Mouse (Mus musculus) liver, embryonic 16.5 days (tissue): ENCODE data around the gene Pex1. TPM values are rescaled to one million over a fixed set of nuclear protein-coding genes. Genes with fewer than 3 reads are reported as not detected.
A peak's percentile ranks its signal among the peaks of the same experiment; 100 is the strongest.
"Not testable (repeated sequence)": the region's sequence is repeated elsewhere in the genome, so short reads cannot be mapped to it uniquely, and the experiment has no call there.

ENCODE experiments used
- ATAC-seq: fragments of 200-750 bp; cut with Nextera tagmentation; 2 replicates; pipeline ENCODE4 v1.8.0; 2017; ENCODE audit warnings: low read depth, mild to moderate bottlenecking, moderate number of reproducible peaks, moderate library complexity
- H3K27ac ChIP-seq: fragments of 300-500 bp; sonication (generic); 2 replicates; pipeline ENCODE4 v1.5.1; 2014; ENCODE audit warnings: mild to moderate bottlenecking, low read length
- H3K27me3 ChIP-seq: fragments of 300-500 bp; sonication (generic); 2 replicates; pipeline ENCODE4 v1.6.1; 2014; ENCODE audit warnings: low read depth, low read length, mixed read lengths; ENCODE audit not compliant: control insufficient read depth, insufficient read depth
- H3K36me3 ChIP-seq: fragments of 300-500 bp; sonication (generic); 2 replicates; pipeline ENCODE4 v1.6.1; 2014; ENCODE audit warnings: mild to moderate bottlenecking; ENCODE audit not compliant: control insufficient read depth, insufficient read depth
- H3K4me1 ChIP-seq: fragments of 300-500 bp; sonication (generic); 2 replicates; pipeline ENCODE4 v1.6.1; 2014; ENCODE audit warnings: low read depth, low read length, mixed read lengths; ENCODE audit not compliant: control insufficient read depth
- H3K4me2 ChIP-seq: fragments of 300-500 bp; sonication (generic); 2 replicates; pipeline ENCODE4 v1.6.1; 2014; ENCODE audit warnings: low read depth, low read length, mixed read lengths
- H3K4me3 ChIP-seq: fragments of 300-500 bp; sonication (generic); 2 replicates; pipeline ENCODE4 v1.5.1; 2014; ENCODE audit warnings: low read depth, mild to moderate bottlenecking, low read length
- H3K9ac ChIP-seq: fragments of 300-500 bp; sonication (generic); 2 replicates; pipeline ENCODE4 v1.6.1; 2014; ENCODE audit warnings: low read depth, low read length
- H3K9me3 ChIP-seq: fragments of 300-500 bp; sonication (generic); replicated peaks from 2 replicates; pipeline ENCODE4 v1.6.1; 2016; ENCODE audit warnings: low read length; ENCODE audit not compliant: control insufficient read depth
- WGBS: fragments of 180-500 bp; shearing (Covaris S2); extraction: QIAGEN DNeasy Blood & Tissue Kit; methylation state at CpG from one replicate; pipeline ENCODE4 v1.1.7; 2014; ENCODE audit not compliant: insufficient replicate concordance; 5-methylcytosine and 5-hydroxymethylcytosine counted together
- polyA plus RNA-seq: library from polyadenylated mRNA; unstranded; fragments of >200 nt; fragmentation: Nextera tagmentation; extraction: Ambion mirVana; gene quantifications from 2 replicates; pipeline ENCODE4 v1.2.1, GENCODE M21; 2015

Pex1 gene
- polyA plus RNA-seq, 1 experiment from 2014 or later, result 5.6 TPM

- Histone ChIP-seq H3K27me3 (no peaks in the 10 kb centered on the region), H3K9me3 (no peaks in the 10 kb centered on the region), H3K4me2 (peak overlapping the region; percentile 83), H3K36me3 (no peaks in the 10 kb centered on the region), H3K27ac (no peak overlapping the region), H3K4me3 (peak overlapping the region; percentile 78; the same call in 1 of the 2 replicates), H3K4me1 (peaks cover 12% of the 10 kb centered on the region), H3K9ac (no peak overlapping the region)
- ATAC-seq, result no peak
Measured at GRCm38 (mm10) chr5:3597171-3597570, 1.3 kb downstream of the Pex1 start.

DNA sequence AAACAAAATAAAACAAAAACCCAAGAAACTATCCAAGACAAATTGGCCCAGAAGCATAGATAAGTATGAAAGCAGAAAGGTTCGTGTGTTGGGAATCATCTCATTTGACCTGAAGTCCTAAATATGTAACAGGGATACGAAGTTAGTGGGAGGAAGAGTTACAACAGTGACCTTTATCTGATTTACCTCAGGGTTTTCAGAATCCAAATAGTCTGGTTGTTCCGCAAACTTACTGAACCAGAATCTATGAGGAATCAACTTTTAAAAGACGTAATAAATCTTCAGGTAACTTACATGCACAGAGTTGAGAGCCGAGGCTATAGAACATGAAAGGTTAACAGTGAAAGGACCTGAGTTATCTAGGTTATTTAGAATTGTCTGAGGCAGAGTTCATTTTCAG is 2.9 kb downstream of the Pex1 start:
- no peak overlapping the region for H3K27ac ChIP-seq
- H3K9ac ChIP-seq, result no peak overlapping the region
- H3K4me3 ChIP-seq, result no peak overlapping the region
- 76% methylated on average over 5 of the region's 5 CpGs for WGBS
- H3K4me1 ChIP-seq, result peaks cover 12% of the 10 kb centered on the region
- ATAC-seq, result no peak
- no peaks in the 10 kb centered on the region for H3K27me3 ChIP-seq
- H3K36me3 ChIP-seq, result no peaks in the 10 kb centered on the region
- H3K4me2 ChIP-seq, result no peak overlapping the region
- H3K9me3 ChIP-seq, result no peaks in the 10 kb centered on the region

DNA sequence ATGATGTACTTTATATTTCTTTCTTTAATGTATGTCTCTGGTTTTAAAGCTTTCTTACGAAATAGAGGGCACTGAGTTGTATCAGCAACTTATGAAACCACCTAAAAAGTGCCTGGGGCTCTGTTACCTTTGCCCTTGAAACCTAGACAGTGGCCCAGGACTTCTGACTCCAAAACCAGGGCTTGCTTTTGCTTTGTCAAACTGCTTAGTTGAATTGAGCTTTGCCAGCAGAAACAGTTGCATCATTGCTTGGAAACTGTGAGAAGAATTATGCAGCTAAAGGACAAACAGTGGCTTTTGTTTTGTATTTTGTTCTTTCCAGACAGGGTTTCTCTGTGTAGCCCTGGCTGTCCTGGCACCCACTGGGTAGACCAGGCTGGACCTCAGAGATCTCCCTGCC is 4.4 kb downstream of the Pex1 start:
- H3K27ac ChIP-seq, result no peak overlapping the region
- no peak overlapping the region for H3K4me3 ChIP-seq
- H3K27me3 ChIP-seq, result no peaks in the 10 kb centered on the region
- H3K4me1 ChIP-seq, result peaks cover 7% of the 10 kb centered on the region
- peaks cover under 1% of the 10 kb centered on the region; the same call in 1 of the 2 replicates for H3K36me3 ChIP-seq
- H3K9me3 ChIP-seq, result no peaks in the 10 kb centered on the region
- 42% methylated on average over 1 of the region's 1 CpGs for WGBS
- H3K9ac ChIP-seq, result no peak overlapping the region
- H3K4me2 ChIP-seq, result no peak overlapping the region
- no peak for ATAC-seq

GRCm38 (mm10) chr5:3600790-3601189 is 4.9 kb downstream of the Pex1 start:
- H3K9me3 ChIP-seq, result no peaks in the 10 kb centered on the region
- ATAC-seq, result no peak
- no peak overlapping the region for H3K4me2 ChIP-seq
- WGBS, result 71% methylated on average over 3 of the region's 3 CpGs
- H3K4me1 ChIP-seq, result peaks cover 5% of the 10 kb centered on the region
- no peaks in the 10 kb centered on the region for H3K27me3 ChIP-seq
- H3K9ac ChIP-seq, result no peak overlapping the region
- H3K36me3 ChIP-seq, result peaks cover 3% of the 10 kb centered on the region; the same call in 1 of the 2 replicates
- no peak overlapping the region for H3K4me3 ChIP-seq
- H3K27ac ChIP-seq, result no peak overlapping the region

DNA sequence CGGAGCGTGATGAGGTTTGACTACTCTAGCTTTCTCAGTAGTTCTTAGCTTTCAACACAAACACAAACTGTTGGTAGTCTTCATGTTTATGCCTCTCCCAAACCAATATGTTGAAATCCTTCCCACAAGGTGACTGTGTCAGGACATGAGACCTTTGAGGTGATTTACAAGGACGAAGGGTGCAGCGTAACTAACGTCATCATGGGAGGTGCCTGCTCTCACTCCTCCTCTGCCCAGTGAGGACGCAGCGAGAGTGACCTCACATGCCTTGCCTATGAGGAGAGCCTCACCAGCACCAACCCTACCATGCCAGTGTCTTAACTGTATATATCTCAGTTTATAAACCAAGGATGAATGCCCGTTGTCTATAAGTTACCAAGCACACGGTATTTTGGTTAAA is 11.2 kb downstream of the Pex1 start:
- Histone ChIP-seq H3K36me3 (peaks cover 6% of the 10 kb centered on the region), H3K9me3 (no peaks in the 10 kb centered on the region), H3K4me1 (no peaks in the 10 kb centered on the region), H3K4me2 (no peak overlapping the region), H3K9ac (no peak overlapping the region), H3K4me3 (no peak overlapping the region), H3K27me3 (no peaks in the 10 kb centered on the region), H3K27ac (no peak overlapping the region)
- no peak for ATAC-seq
- 83% methylated on average over 9 of the region's 9 CpGs for WGBS

DNA sequence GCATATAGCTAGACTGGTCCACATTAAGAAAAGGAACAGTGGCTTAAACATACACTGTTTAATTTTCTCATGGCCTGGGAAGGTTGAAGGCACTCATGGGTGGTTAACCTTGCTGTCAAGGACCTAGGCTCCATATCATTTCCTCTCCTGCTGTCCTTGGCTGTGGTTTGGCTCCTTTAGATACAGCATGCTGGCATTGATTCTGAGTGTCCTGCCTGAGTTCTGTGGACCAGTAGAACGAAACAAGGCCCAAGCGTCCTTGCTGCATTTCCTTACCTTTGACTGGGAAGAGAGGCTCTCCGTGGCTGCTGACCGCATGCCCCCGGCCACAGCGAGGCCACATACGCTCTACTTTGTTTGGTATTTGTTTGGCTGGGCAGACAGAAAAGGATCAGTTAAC is 13.4 kb downstream of the Pex1 start:
- no peaks in the 10 kb centered on the region for H3K27me3 ChIP-seq
- no peaks in the 10 kb centered on the region for H3K9me3 ChIP-seq
- H3K9ac ChIP-seq, result no peak overlapping the region
- no peaks in the 10 kb centered on the region for H3K4me1 ChIP-seq
- no peak overlapping the region for H3K27ac ChIP-seq
- no peak for ATAC-seq
- H3K4me2 ChIP-seq, result no peak overlapping the region
- no peak overlapping the region for H3K4me3 ChIP-seq
- 85% methylated on average over 7 of the region's 7 CpGs for WGBS
- H3K36me3 ChIP-seq, result peaks cover 6% of the 10 kb centered on the region

DNA sequence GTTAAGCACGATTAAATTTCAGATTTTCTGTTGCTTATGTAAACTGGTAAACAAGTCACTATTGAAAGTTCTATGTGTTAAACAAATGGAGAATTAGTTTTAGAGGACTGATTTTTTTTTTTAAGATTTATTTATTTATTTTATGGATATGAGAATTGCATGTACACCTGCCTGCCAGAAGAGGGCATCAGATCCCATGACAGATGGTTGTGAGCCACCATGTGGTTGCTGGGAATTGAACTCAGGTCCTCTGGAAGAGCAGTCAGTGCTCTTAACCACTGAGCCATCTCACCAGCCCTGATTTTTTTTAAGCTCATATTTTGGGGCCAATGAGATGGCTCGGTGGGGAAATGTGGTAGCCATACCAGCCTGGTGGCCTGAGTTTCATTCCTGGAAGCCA is 16.0 kb downstream of the Pex1 start:
- H3K27me3 ChIP-seq, H3K4me1 ChIP-seq, H3K9me3 ChIP-seq, H3K4me2 ChIP-seq, H3K27ac ChIP-seq, ATAC-seq, H3K9ac ChIP-seq, H3K36me3 ChIP-seq, H3K4me3 ChIP-seq: not testable (repeated sequence)
- WGBS, result 72% methylated on average over 2 of the region's 2 CpGs

DNA sequence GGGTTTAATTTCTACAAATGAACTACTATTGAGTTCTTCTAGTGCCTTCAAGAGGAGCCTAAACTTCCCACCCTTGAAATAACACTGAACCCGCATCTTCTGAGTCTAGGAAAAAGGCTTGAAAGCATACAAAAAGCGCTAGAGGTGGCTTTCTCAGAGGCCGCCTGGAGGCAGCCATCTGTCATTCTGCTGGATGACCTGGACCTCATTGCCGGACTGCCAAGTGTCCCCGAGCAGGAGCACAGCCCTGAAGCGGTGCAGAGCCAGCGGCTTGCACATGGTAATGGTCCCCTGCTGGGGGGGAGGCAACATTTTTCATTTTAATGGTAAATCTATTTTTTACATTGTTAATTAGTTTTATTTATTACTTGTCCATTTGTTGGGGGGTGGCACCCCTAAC is 24.6 kb downstream of the Pex1 start:
- no peak overlapping the region for H3K4me3 ChIP-seq
- H3K4me1 ChIP-seq, result no peaks in the 10 kb centered on the region
- H3K9ac ChIP-seq, result no peak overlapping the region
- H3K9me3 ChIP-seq, result no peaks in the 10 kb centered on the region
- no peak overlapping the region for H3K4me2 ChIP-seq
- no peak overlapping the region for H3K27ac ChIP-seq
- WGBS, result 77% methylated on average over 7 of the region's 7 CpGs
- peaks cover 3% of the 10 kb centered on the region; the same call in 1 of the 2 replicates for H3K36me3 ChIP-seq
- H3K27me3 ChIP-seq, result no peaks in the 10 kb centered on the region
- ATAC-seq, result no peak

DNA sequence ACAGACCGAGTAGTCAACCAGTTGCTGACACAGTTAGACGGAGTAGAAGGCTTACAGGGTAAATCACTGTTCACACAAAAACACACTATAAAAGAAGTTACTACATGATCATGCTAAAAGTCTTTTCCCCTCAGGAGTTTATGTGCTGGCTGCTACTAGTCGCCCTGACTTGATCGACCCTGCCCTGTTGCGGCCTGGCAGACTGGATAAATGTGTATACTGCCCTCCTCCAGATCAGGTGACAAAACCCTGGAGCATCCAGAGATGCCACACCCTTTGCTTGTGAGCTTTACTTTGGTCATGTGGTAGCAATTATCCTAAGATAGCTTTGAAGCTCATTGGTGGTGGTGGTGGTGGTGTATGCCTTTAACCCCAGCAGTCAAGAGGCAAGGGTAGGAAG is 34.2 kb downstream of the Pex1 start:
- Histone ChIP-seq H3K4me1 (no peaks in the 10 kb centered on the region; the same call in 1 of the 2 replicates), H3K36me3 (peaks cover under 1% of the 10 kb centered on the region; the same call in 1 of the 2 replicates), H3K9me3 (no peaks in the 10 kb centered on the region), H3K4me2 (no peak overlapping the region), H3K27me3 (no peaks in the 10 kb centered on the region), H3K9ac (no peak overlapping the region), H3K27ac (no peak overlapping the region), H3K4me3 (no peak overlapping the region)
- no peak for ATAC-seq
- WGBS, result 76% methylated on average over 5 of the region's 5 CpGs
